Mouse (Mus musculus): ENCODE data around the gene 1810010H24Rik.
A peak's percentile ranks its signal among the peaks of the same experiment; 100 is the strongest.
"Not testable (repeated sequence)": the region's sequence is repeated elsewhere in the genome, so short reads cannot be mapped to it uniquely, and the experiment has no call there.

The 1810010H24Rik gene

GRCm38 (mm10) chr11:107025411-107026321 lies at the start of gene 1810010H24Rik:
TSS of gene 1810010H24Rik (plus strand) at chr11:107025681.
- DNase-seq (ENCODE audit: low read depth, low spot score), result no peak

GRCm38 (mm10) chr11:106976194-106976593 lies 49.3 kb upstream of the 1810010H24Rik start:
- no peak for DNase-seq (ENCODE audit: low read depth, low spot score)

GRCm38 (mm10) chr11:106980455-106980854 lies 45.0 kb upstream of the 1810010H24Rik start:
- peak; percentile 68 for DNase-seq (ENCODE audit: low read depth, low spot score)

- peak; percentile 21 for DNase-seq (ENCODE audit: low read depth, low spot score)
Observed at GRCm38 (mm10) chr11:106981787-106982186, 43.7 kb upstream of the 1810010H24Rik start.

- DNase-seq (ENCODE audit: low read depth, low spot score), result no peak
Observed at GRCm38 (mm10) chr11:106982351-106982750, 43.1 kb upstream of the 1810010H24Rik start.

GRCm38 (mm10) chr11:106985979-106986604 lies 39.4 kb upstream of the 1810010H24Rik start:
- DNase-seq (ENCODE audit: low read depth, low spot score), result not testable (repeated sequence)

- no peak for DNase-seq (ENCODE audit: low read depth, low spot score)
Observed at GRCm38 (mm10) chr11:106987384-106987783, 38.1 kb upstream of the 1810010H24Rik start.

- DNase-seq (ENCODE audit: low read depth, low spot score), result no peak
Observed at GRCm38 (mm10) chr11:106994246-106995085, 31.0 kb upstream of the 1810010H24Rik start.

- DNase-seq (ENCODE audit: low read depth, low spot score), result not testable (repeated sequence)
Observed at GRCm38 (mm10) chr11:106996492-106996891, 29.0 kb upstream of the 1810010H24Rik start.

GRCm38 (mm10) chr11:106997976-106998375 lies 27.5 kb upstream of the 1810010H24Rik start:
- DNase-seq (ENCODE audit: low read depth, low spot score), result no peak

GRCm38 (mm10) chr11:106998651-106999150 lies 26.8 kb upstream of the 1810010H24Rik start:
- DNase-seq (ENCODE audit: low read depth, low spot score), result no peak

GRCm38 (mm10) chr11:106999151-106999948 lies 26.1 kb upstream of the 1810010H24Rik start, which contains the start of gene Kpna2:
TSS of gene Kpna2 (minus strand) at chr11:106999541.
- DNase-seq (ENCODE audit: low read depth, low spot score), result peak; percentile 92

- DNase-seq (ENCODE audit: low read depth, low spot score), result no peak
Observed at GRCm38 (mm10) chr11:106999949-107000513, 25.4 kb upstream of the 1810010H24Rik start.

GRCm38 (mm10) chr11:107001760-107002675 lies 23.5 kb upstream of the 1810010H24Rik start:
- no peak for DNase-seq (ENCODE audit: low read depth, low spot score)

- DNase-seq (ENCODE audit: low read depth, low spot score), result no peak
Observed at GRCm38 (mm10) chr11:107005538-107005937, 19.9 kb upstream of the 1810010H24Rik start.

- no peak for DNase-seq (ENCODE audit: low read depth, low spot score)
Observed at GRCm38 (mm10) chr11:107010447-107010846, 15.0 kb upstream of the 1810010H24Rik start.

- no peak for DNase-seq (ENCODE audit: low read depth, low spot score)
Observed at GRCm38 (mm10) chr11:107011171-107011570, 14.3 kb upstream of the 1810010H24Rik start.

- no peak for DNase-seq (ENCODE audit: low read depth, low spot score)
Observed at GRCm38 (mm10) chr11:107011669-107012323, 13.7 kb upstream of the 1810010H24Rik start.
